Comparison of ENCODE assay signal across 8 mouse cellular contexts in the genomic region with DNA sequence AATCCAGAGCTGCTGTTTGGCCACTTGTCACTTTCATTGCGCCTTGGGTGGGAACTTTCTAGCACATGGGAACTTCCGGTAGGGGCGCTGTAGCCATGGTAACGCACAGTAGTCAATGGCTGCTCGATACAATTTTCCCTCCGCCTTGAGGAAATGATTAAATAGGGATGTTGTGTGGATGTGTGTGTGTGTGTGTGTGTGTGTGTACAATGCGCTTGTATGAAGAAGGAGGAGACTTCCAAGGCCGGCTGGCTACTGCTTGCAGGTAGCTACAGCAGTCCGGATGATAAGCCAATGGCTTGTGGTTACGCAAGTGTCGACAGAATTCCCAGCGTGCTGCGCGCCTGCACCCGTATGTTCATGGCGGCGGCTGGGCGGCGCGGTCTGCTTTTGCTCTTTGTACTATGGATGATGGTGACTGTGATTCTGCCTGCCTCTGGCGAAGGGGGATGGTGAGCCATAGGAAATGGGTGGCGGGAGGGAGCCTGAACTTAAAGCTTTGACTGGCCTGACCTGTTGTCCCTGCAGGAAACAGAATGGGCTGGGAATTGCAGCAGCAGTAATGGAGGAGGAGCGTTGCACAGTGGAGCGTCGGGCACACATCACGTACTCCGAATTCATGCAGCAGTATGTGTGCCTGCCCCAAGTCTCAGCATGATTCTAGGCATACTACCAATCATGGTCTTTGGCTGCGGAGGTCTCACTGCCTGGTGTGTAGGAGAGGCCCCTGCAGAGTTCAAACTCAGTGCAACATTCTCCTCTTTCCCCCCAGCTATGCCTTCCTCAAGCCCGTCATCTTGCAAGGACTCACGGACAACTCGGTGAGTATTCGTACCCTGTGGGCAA. TPM values are rescaled to one million over a fixed set of nuclear protein-coding genes. Genes with fewer than 3 reads are reported as not detected.
DNase-seq lines count a peak whose midpoint lies in the region; ATAC-seq and TF ChIP-seq lines count a peak whose summit lies in the region.

A gene (plus strand): TSS at position 156 of the 846 bp plus-strand sequence.

- H3K27me3 ChIP-seq in embryonic facial prominence, embryonic 10.5 days (replicated peaks; ENCODE audit: low read depth, poor library complexity, severe bottlenecking): no peaks in the 10 kb centered on the region
- H3K27me3 ChIP-seq in intestine, postnatal 0 days (replicated peaks; ENCODE audit: control insufficient read depth, insufficient read depth, low read length): no peaks in the 10 kb centered on the region
- H3K27me3 ChIP-seq in limb, embryonic 11.5 days (ENCODE audit: control insufficient read depth, insufficient read depth, low read length): no peaks in the 10 kb centered on the region
- H3K27me3 ChIP-seq in midbrain, embryonic 13.5 days: no peaks in the 10 kb centered on the region
- no peaks in the 10 kb centered on the region for H3K27me3 ChIP-seq in spleen, adult 2 months (ENCODE audit: control insufficient read depth, insufficient read depth, low read length)

- WGBS in embryonic facial prominence, embryonic 10.5 days: 1% methylated on average over 32 of the region's 32 CpGs
- under 1% methylated on average over 32 of the region's 32 CpGs for WGBS in intestine, postnatal 0 days
- 1% methylated on average over 32 of the region's 32 CpGs for WGBS in limb, embryonic 11.5 days
- under 1% methylated on average over 32 of the region's 32 CpGs for WGBS in midbrain, embryonic 13.5 days
- WGBS in spleen, adult 2 months: 2% methylated on average over 32 of the region's 32 CpGs

- peak; percentile 56; the same call in 1 of the 2 replicates for TF ChIP-seq POLR2A in spleen, adult 2 months (IDR thresholded peaks at IDR 0.05; ENCODE audit: low read depth, low read length)

- peaks cover 78% of the 10 kb centered on the region for H3K4me1 ChIP-seq in embryonic facial prominence, embryonic 10.5 days
- peaks cover 18% of the 10 kb centered on the region for H3K4me1 ChIP-seq in intestine, postnatal 0 days (replicated peaks; ENCODE audit: control insufficient read depth, insufficient read depth, low read length)
- peaks cover 36% of the 10 kb centered on the region for H3K4me1 ChIP-seq in limb, embryonic 11.5 days (ENCODE audit: control insufficient read depth, insufficient read depth, low read length)
- peaks cover 82% of the 10 kb centered on the region for H3K4me1 ChIP-seq in midbrain, embryonic 13.5 days (replicated peaks)
- peaks cover 29% of the 10 kb centered on the region for H3K4me1 ChIP-seq in spleen, adult 2 months (ENCODE audit: control insufficient read depth, insufficient read depth, insufficient read length)

- H3K9ac ChIP-seq in intestine, postnatal 0 days (ENCODE audit: low read depth, low read length): peak within 1 kb of the TSS; percentile 41
- H3K9ac ChIP-seq in limb, embryonic 11.5 days (ENCODE audit: low read length): peak within 1 kb of the TSS; percentile 71
- peak within 1 kb of the TSS; percentile 81 for H3K9ac ChIP-seq in midbrain, embryonic 13.5 days (replicated peaks)

- peak; percentile 13 for ATAC-seq in granulocyte monocyte progenitor cell, adult 5-6 weeks (replicated peaks; ENCODE audit: poor library complexity, severe bottlenecking)
- ATAC-seq in intestine, postnatal 0 days: peak; percentile 41
- peak; percentile 27; the same call in 1 of the 2 replicates for ATAC-seq in limb, embryonic 11.5 days (ENCODE audit: insufficient number of reproducible peaks, low FRiP score, low TSS enrichment, low read depth)
- ATAC-seq in midbrain, embryonic 13.5 days: peak; percentile 58

- DNase-seq in ovary, postnatal 10 days (ENCODE audit: low spot score): peak; percentile 58
- no peak for DNase-seq in ovary, adult 18-20 months (ENCODE audit: low spot score)
- peak; percentile 86 for DNase-seq in embryonic facial prominence, embryonic 10.5 days (ENCODE audit: low spot score)
- peak; percentile 86 for DNase-seq in limb, embryonic 11.5 days (ENCODE audit: low spot score)
- peak; percentile 52 to 68 for DNase-seq in spleen, adult 2 months (ENCODE audit: low read depth in 1 of 2, low spot score in 2 of 2)

- H3K27ac ChIP-seq in embryonic facial prominence, embryonic 10.5 days (replicated peaks): peak within 1 kb of the TSS; percentile 87
- peak within 1 kb of the TSS; percentile 69 for H3K27ac ChIP-seq in intestine, postnatal 0 days (ENCODE audit: low read depth, low read length)
- peak within 1 kb of the TSS; percentile 63 for H3K27ac ChIP-seq in limb, embryonic 11.5 days (replicated peaks; ENCODE audit: low read depth, low read length)
- H3K27ac ChIP-seq in midbrain, embryonic 13.5 days: peak within 1 kb of the TSS; percentile 92
- H3K27ac ChIP-seq in spleen, adult 2 months (ENCODE audit: insufficient read depth, low read length): peak within 1 kb of the TSS; percentile 64

- H3K9me3 ChIP-seq in embryonic facial prominence, embryonic 10.5 days: no peaks in the 10 kb centered on the region
- H3K9me3 ChIP-seq in intestine, postnatal 0 days (ENCODE audit: control insufficient read depth): no peaks in the 10 kb centered on the region
- no peaks in the 10 kb centered on the region for H3K9me3 ChIP-seq in limb, embryonic 11.5 days (ENCODE audit: control insufficient read depth, low read length)
- H3K9me3 ChIP-seq in midbrain, embryonic 13.5 days: no peaks in the 10 kb centered on the region

- H3K4me3 ChIP-seq in embryonic facial prominence, embryonic 10.5 days: peak within 1 kb of the TSS; percentile 81
- H3K4me3 ChIP-seq in intestine, postnatal 0 days (ENCODE audit: low read depth, low read length): peak within 1 kb of the TSS; percentile 52
- peak within 1 kb of the TSS; percentile 48 for H3K4me3 ChIP-seq in limb, embryonic 11.5 days (ENCODE audit: low read depth, low read length)
- peak within 1 kb of the TSS; percentile 53 for H3K4me3 ChIP-seq in midbrain, embryonic 13.5 days (replicated peaks)
- H3K4me3 ChIP-seq in spleen, adult 2 months (ENCODE audit: extremely low read depth, insufficient read depth, insufficient read length): peak within 1 kb of the TSS; percentile 66

- TF ChIP-seq CTCF in intestine, postnatal 0 days (IDR thresholded peaks at IDR 0.05; ENCODE audit: low read depth): peak; percentile 70
- peak; percentile 23; the same call in 1 of the 2 replicates for TF ChIP-seq CTCF in spleen, adult 2 months (IDR thresholded peaks at IDR 0.05; ENCODE audit: extremely low read depth, insufficient read depth, insufficient read length, insufficient replicate concordance)

- H3K36me3 ChIP-seq in embryonic facial prominence, embryonic 10.5 days (replicated peaks): peaks cover 59% of the 10 kb centered on the region
- peaks cover 32% of the 10 kb centered on the region for H3K36me3 ChIP-seq in intestine, postnatal 0 days (ENCODE audit: control insufficient read depth, insufficient read depth)
- peaks cover 17% of the 10 kb centered on the region for H3K36me3 ChIP-seq in limb, embryonic 11.5 days (ENCODE audit: control insufficient read depth, insufficient read depth, low read length)
- peaks cover 51% of the 10 kb centered on the region for H3K36me3 ChIP-seq in midbrain, embryonic 13.5 days
- peaks cover 16% of the 10 kb centered on the region for H3K36me3 ChIP-seq in spleen, adult 2 months (ENCODE audit: control insufficient read depth, insufficient read depth, low read length)

- peak within 1 kb of the TSS; percentile 86 for H3K4me2 ChIP-seq in intestine, postnatal 0 days (replicated peaks; ENCODE audit: low read depth)
- H3K4me2 ChIP-seq in limb, embryonic 11.5 days (ENCODE audit: low read depth, severe bottlenecking): peak within 1 kb of the TSS; percentile 85
- peak within 1 kb of the TSS; percentile 95 for H3K4me2 ChIP-seq in midbrain, embryonic 13.5 days (replicated peaks)

RNA-seq across cellular contexts. Expression of the gene that starts here (rescaled TPM):
- polyA plus RNA-seq in embryonic facial prominence, embryonic 10.5 days (2016; fragmentation: Nextera tagmentation; extraction: Ambion mirVana): 50.5 and 55.1 TPM in 2 replicates
- 19.5 and 23.1 TPM in 2 replicates for total RNA-seq in granulocyte monocyte progenitor cell, adult 5-6 weeks (2014; fragmentation: Nextera tagmentation)
- total RNA-seq in granulocyte monocyte progenitor cell, adult 5-6 weeks (2017): 15.2 and 23.4 TPM in 2 replicates
- polyA plus RNA-seq in intestine, postnatal 0 days (2015; fragmentation: Nextera tagmentation; extraction: Ambion mirVana): 22.7 and 23.0 TPM in 2 replicates
- polyA plus RNA-seq in limb, embryonic 11.5 days (2014; fragmentation: Nextera tagmentation; extraction: Ambion mirVana): 45.5 and 55.0 TPM in 2 replicates
- polyA plus RNA-seq in midbrain, embryonic 13.5 days (2015; fragmentation: Nextera tagmentation; extraction: Ambion mirVana): 72.8 and 74.6 TPM in 2 replicates
- polyA plus RNA-seq in spleen, adult 2 months (2012; rRNA removed): 30.9 and 31.3 TPM in 2 replicates
